Mouse (Mus musculus): ENCODE measurements around the gene H2al1m.
A peak's percentile ranks its signal among the peaks of the same experiment; 100 is the strongest.
"Not testable (repeated sequence)": the region's sequence is repeated elsewhere in the genome, so short reads cannot be mapped to it uniquely, and the experiment has no call there.

Gene H2al1m

GRCm38 (mm10) chrX:9257831-9258230 lies 25.7 kb upstream of the H2al1m start:
- Histone ChIP-seq H3K36me3 (ENCODE audit: insufficient read depth, low read length) (no peaks in the 10 kb centered on the region), H3K27me3 (ENCODE audit: insufficient read depth, low read length) (no peaks in the 10 kb centered on the region), H3K4me1 (replicated peaks; ENCODE audit: low read depth, low read length) (peaks cover 12% of the 10 kb centered on the region), H3K4me3 (replicated peaks; ENCODE audit: low read length) (no peak overlapping the region), H3K9me3 (ENCODE audit: low read length) (no peaks in the 10 kb centered on the region)
- no peak for TF ChIP-seq CTCF (conservative IDR thresholded peaks at IDR 0.05; ENCODE audit: low read length)
- no peak for TF ChIP-seq POU5F1 (IDR thresholded peaks at IDR 0.05; ENCODE audit: borderline replicate concordance, low read length)
- TF ChIP-seq NANOG (IDR thresholded peaks at IDR 0.05; ENCODE audit: borderline replicate concordance, low read length), result no peak

- no peaks in the 10 kb centered on the region for H3K36me3 ChIP-seq (ENCODE audit: insufficient read depth, low read length)
Measured at GRCm38 (mm10) chrX:9259267-9259666, 24.3 kb upstream of the H2al1m start.

GRCm38 (mm10) chrX:9271112-9271511 lies 12.5 kb upstream of the H2al1m start:
- no peak for TF ChIP-seq NANOG (IDR thresholded peaks at IDR 0.05; ENCODE audit: borderline replicate concordance, low read length)
- TF ChIP-seq POU5F1 (IDR thresholded peaks at IDR 0.05; ENCODE audit: borderline replicate concordance, low read length), result no peak
- TF ChIP-seq CTCF (conservative IDR thresholded peaks at IDR 0.05; ENCODE audit: low read length), result no peak
- Histone ChIP-seq H3K36me3 (ENCODE audit: insufficient read depth, low read length) (no peaks in the 10 kb centered on the region), H3K27me3 (ENCODE audit: insufficient read depth, low read length) (no peaks in the 10 kb centered on the region)

More at GRCm38 (mm10) chrX:9259267-9259666, 24.3 kb upstream of the H2al1m start:
- H3K4me3 ChIP-seq (replicated peaks; ENCODE audit: low read length), result no peak overlapping the region
- H3K9me3 ChIP-seq (ENCODE audit: low read length), result no peaks in the 10 kb centered on the region
- TF ChIP-seq POU5F1 (IDR thresholded peaks at IDR 0.05; ENCODE audit: borderline replicate concordance, low read length) (no peak), CTCF (conservative IDR thresholded peaks at IDR 0.05; ENCODE audit: low read length) (no peak), NANOG (IDR thresholded peaks at IDR 0.05; ENCODE audit: borderline replicate concordance, low read length) (no peak)
- H3K27me3 ChIP-seq (ENCODE audit: insufficient read depth, low read length), result no peaks in the 10 kb centered on the region
- H3K4me1 ChIP-seq (replicated peaks; ENCODE audit: low read depth, low read length), result peaks cover 12% of the 10 kb centered on the region

GRCm38 (mm10) chrX:9271947-9272459 lies 11.6 kb upstream of the H2al1m start:
- Histone ChIP-seq H3K4me1 (replicated peaks; ENCODE audit: low read depth, low read length) (no peaks in the 10 kb centered on the region; the same call in 1 of the 2 replicates), H3K4me3 (replicated peaks; ENCODE audit: low read length) (peak overlapping the region; percentile 66)

More at GRCm38 (mm10) chrX:9271112-9271511, 12.5 kb upstream of the H2al1m start:
- Histone ChIP-seq H3K9me3 (ENCODE audit: low read length) (no peaks in the 10 kb centered on the region), H3K4me3 (replicated peaks; ENCODE audit: low read length) (no peak overlapping the region), H3K4me1 (replicated peaks; ENCODE audit: low read depth, low read length) (no peaks in the 10 kb centered on the region; the same call in 1 of the 2 replicates)

GRCm38 (mm10) chrX:9272460-9273361 lies 10.9 kb upstream of the H2al1m start, which contains the start of gene Xk:
Xk (plus strand) TSS chrX:9272756.
- TF ChIP-seq CTCF (conservative IDR thresholded peaks at IDR 0.05; ENCODE audit: low read length) (no peak), POU5F1 (IDR thresholded peaks at IDR 0.05; ENCODE audit: borderline replicate concordance, low read length) (no peak), NANOG (IDR thresholded peaks at IDR 0.05; ENCODE audit: borderline replicate concordance, low read length) (no peak)
- H3K36me3 ChIP-seq (ENCODE audit: insufficient read depth, low read length), result no peaks in the 10 kb centered on the region
- H3K9me3 ChIP-seq (ENCODE audit: low read length), result no peaks in the 10 kb centered on the region
- peak within 1 kb of the TSS; percentile 79 for H3K4me3 ChIP-seq (replicated peaks; ENCODE audit: low read length)
- no peaks in the 10 kb centered on the region; the same call in 1 of the 2 replicates for H3K4me1 ChIP-seq (replicated peaks; ENCODE audit: low read depth, low read length)
- H3K27me3 ChIP-seq (ENCODE audit: insufficient read depth, low read length), result no peaks in the 10 kb centered on the region

More at GRCm38 (mm10) chrX:9271947-9272459, 11.6 kb upstream of the H2al1m start:
- no peak for TF ChIP-seq NANOG (IDR thresholded peaks at IDR 0.05; ENCODE audit: borderline replicate concordance, low read length)
- TF ChIP-seq POU5F1 (IDR thresholded peaks at IDR 0.05; ENCODE audit: borderline replicate concordance, low read length), result no peak
- TF ChIP-seq CTCF (conservative IDR thresholded peaks at IDR 0.05; ENCODE audit: low read length), result no peak
- H3K27me3 ChIP-seq (ENCODE audit: insufficient read depth, low read length), result no peaks in the 10 kb centered on the region
- H3K36me3 ChIP-seq (ENCODE audit: insufficient read depth, low read length), result no peaks in the 10 kb centered on the region
- no peaks in the 10 kb centered on the region for H3K9me3 ChIP-seq (ENCODE audit: low read length)

- Histone ChIP-seq H3K27me3 (ENCODE audit: insufficient read depth, low read length) (no peaks in the 10 kb centered on the region), H3K4me3 (replicated peaks; ENCODE audit: low read length) (peak overlapping the region; percentile 79), H3K9me3 (ENCODE audit: low read length) (no peaks in the 10 kb centered on the region), H3K4me1 (replicated peaks; ENCODE audit: low read depth, low read length) (no peaks in the 10 kb centered on the region; the same call in 1 of the 2 replicates), H3K36me3 (ENCODE audit: insufficient read depth, low read length) (no peaks in the 10 kb centered on the region)
- TF ChIP-seq NANOG (IDR thresholded peaks at IDR 0.05; ENCODE audit: borderline replicate concordance, low read length), result no peak
- no peak for TF ChIP-seq CTCF (conservative IDR thresholded peaks at IDR 0.05; ENCODE audit: low read length)
- TF ChIP-seq POU5F1 (IDR thresholded peaks at IDR 0.05; ENCODE audit: borderline replicate concordance, low read length), result no peak
Measured at GRCm38 (mm10) chrX:9273377-9274002, 10.1 kb upstream of the H2al1m start.

- Histone ChIP-seq H3K9me3 (ENCODE audit: low read length) (no peaks in the 10 kb centered on the region), H3K36me3 (ENCODE audit: insufficient read depth, low read length) (no peaks in the 10 kb centered on the region), H3K4me1 (replicated peaks; ENCODE audit: low read depth, low read length) (no peaks in the 10 kb centered on the region; the same call in 1 of the 2 replicates), H3K4me3 (replicated peaks; ENCODE audit: low read length) (no peak overlapping the region), H3K27me3 (ENCODE audit: insufficient read depth, low read length) (no peaks in the 10 kb centered on the region)
- TF ChIP-seq CTCF (conservative IDR thresholded peaks at IDR 0.05; ENCODE audit: low read length) (no peak), POU5F1 (IDR thresholded peaks at IDR 0.05; ENCODE audit: borderline replicate concordance, low read length) (no peak), NANOG (IDR thresholded peaks at IDR 0.05; ENCODE audit: borderline replicate concordance, low read length) (no peak)
Measured at GRCm38 (mm10) chrX:9274321-9274720, 9.2 kb upstream of the H2al1m start.

- not testable (repeated sequence) for H3K4me3 ChIP-seq (replicated peaks; ENCODE audit: low read length)
Measured at GRCm38 (mm10) chrX:9293140-9293829, 9.7 kb downstream of the H2al1m start.

More at GRCm38 (mm10) chrX:9293140-9293829, 9.7 kb downstream of the H2al1m start:
- not testable (repeated sequence) for H3K27me3 ChIP-seq (ENCODE audit: insufficient read depth, low read length); H3K4me1 ChIP-seq (replicated peaks; ENCODE audit: low read depth, low read length); H3K9me3 ChIP-seq (ENCODE audit: low read length); H3K36me3 ChIP-seq (ENCODE audit: insufficient read depth, low read length)
